Mouse (Mus musculus): ENCODE results near the gene Defa30. TPM values are rescaled to one million over a fixed set of nuclear protein-coding genes. Genes with fewer than 3 reads are reported as not detected.
"Not testable (repeated sequence)": the region's sequence is repeated elsewhere in the genome, so short reads cannot be mapped to it uniquely, and the experiment has no call there.

Defa30 gene
- total RNA-seq (2021), result not detected

DNA sequence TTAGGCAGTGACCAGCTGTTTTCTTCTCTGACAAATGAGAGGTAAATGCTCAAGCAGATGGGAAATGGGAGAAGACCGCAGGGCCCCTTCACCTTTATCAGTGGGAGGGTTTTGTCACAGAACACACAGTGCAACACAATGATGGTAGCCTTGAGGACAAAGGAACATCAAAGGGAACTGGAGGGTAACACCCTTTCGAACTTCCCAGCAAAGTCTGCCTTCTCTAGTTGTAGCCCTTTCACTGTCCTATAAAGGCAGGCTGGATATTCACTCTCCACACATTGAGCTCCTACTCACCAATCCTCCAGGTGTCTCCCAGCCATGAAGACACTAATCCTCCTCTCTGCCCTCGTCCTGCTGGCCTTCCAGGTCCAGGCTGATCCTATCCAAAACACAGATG lies at the start of gene Defa30:
TSS of gene Defa30 (plus strand) at position 301 of the 400 bp plus-strand sequence.
- DNase-seq; intact Hi-C loops (cut with DNase I): not testable (repeated sequence)

DNA sequence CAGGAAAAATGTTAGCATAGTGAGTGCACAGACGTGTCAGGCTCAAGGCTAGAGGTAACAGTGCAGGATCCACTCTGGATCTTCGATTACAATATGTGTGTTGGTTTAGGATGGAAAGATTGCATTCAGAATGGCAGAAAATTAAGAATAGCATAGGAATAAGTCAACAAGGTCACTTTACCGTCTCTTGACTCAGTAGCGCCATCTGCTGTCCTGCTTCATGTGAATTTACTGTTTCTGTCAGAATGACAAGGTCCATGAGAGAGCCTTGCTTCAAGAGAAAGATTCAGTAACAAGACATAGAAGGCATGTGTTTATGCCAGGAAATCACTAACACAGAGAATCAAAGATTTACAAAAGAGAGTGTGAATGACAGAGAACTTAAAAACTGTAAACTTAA lies 41.3 kb upstream of the Defa30 start:
- peak in 1 of 2 experiments; percentile 1 for DNase-seq

DNA sequence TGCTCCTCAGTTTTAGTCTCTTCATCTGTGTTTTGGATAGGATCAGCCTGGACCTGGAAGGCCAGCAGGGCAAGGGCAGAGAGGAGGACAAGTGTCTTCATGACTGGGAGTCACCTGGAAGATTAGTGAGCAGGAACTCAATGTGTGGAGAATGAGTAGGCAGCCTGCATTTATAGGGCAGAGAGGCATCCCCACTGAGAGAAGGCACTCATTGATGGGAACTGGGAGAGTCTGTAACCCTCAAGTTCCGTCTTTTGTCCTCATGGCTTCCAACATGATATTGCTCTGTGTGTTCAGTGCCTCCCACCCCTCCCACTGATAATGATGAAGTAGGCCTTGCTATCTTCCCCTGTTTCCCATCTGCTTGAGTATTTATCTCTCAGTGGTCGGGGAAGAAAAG lies 38.5 kb upstream of the Defa30 start, which contains the start of gene Gm14851:
TSS of gene Gm14851 (minus strand) at position 101 of the 400 bp plus-strand sequence.
- intact Hi-C loops (cut with DNase I); DNase-seq: not testable (repeated sequence)

More for the DNA sequence above, 41.3 kb upstream of the Defa30 start:
- intact Hi-C loops (cut with DNase I), result no loop called here

DNA sequence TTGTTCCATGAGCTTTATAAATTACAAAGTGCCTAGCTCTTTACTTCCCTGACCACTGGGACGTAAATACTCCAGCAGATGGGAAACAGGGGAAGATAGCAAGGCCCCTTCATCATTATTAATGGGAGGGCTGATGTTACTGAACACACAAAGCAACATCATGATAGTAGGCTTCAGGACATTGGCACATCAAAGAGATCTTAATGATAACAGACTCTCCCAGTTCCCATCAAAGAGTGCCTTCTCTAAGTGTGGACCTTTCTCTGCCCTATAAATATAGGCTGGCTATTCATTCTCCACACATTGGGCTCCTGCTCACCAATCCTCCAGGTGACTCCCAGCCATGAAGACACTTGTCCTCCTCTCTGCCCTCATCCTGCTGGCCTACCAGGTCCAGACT lies 27.5 kb downstream of the Defa30 start, which contains the start of gene Defa22:
TSS of gene Defa22 (plus strand) at position 301 of the 400 bp plus-strand sequence.
- intact Hi-C loops (cut with DNase I); DNase-seq: not testable (repeated sequence)

Other genes starting within 250 kb of the Defa30 start
- not detected for gene Defb33, start 242.0 kb upstream of the Defa30 start, total RNA-seq (2021)
- gene Gm15056, start 232.0 kb upstream of the Defa30 start, total RNA-seq (2021), result not detected
- not detected for gene Gm6040, start 212.6 kb upstream of the Defa30 start, total RNA-seq (2021)
- gene AY761185, start 189.9 kb upstream of the Defa30 start, total RNA-seq (2021), result not detected
- not detected for gene Defa21, start 109.1 kb upstream of the Defa30 start, total RNA-seq (2021)
- gene Defa23, start 79.6 kb upstream of the Defa30 start, total RNA-seq (2021), result not detected
- gene Defa35, start 69.6 kb upstream of the Defa30 start, total RNA-seq (2021), result not detected
- not detected for gene Defa25, start 50.2 kb upstream of the Defa30 start, total RNA-seq (2021)
- not detected for gene Gm14851, start 38.6 kb upstream of the Defa30 start, total RNA-seq (2021)
- not detected for gene Defa22, start 27.6 kb downstream of the Defa30 start, total RNA-seq (2021)
- gene Defa31, start 57.0 kb downstream of the Defa30 start, total RNA-seq (2021), result not detected
- not detected for gene Gm15293, start 66.9 kb downstream of the Defa30 start, total RNA-seq (2021)
- not detected for gene Gm15292, start 115.1 kb downstream of the Defa30 start, total RNA-seq (2021)
- gene Defa27, start 180.9 kb downstream of the Defa30 start, total RNA-seq (2021), result not detected
- gene Defa29, start 192.4 kb downstream of the Defa30 start, total RNA-seq (2021), result not detected
- gene Defa2, start 243.9 kb downstream of the Defa30 start, total RNA-seq (2021), result not detected

Data from heart, postnatal 10 days (tissue).